Mouse (Mus musculus): ENCODE results near the gene Pde11a.

The Pde11a gene

GRCm38 (mm10) chr2:76338215-76339156 lies at the start of gene Pde11a:
TSS of gene Pde11a (minus strand) at chr2:76338774.
- DNase-seq (ENCODE audit: low spot score): no peak

GRCm38 (mm10) chr2:76386531-76386930 lies 48.0 kb upstream of the Pde11a start:
- DNase-seq (ENCODE audit: low spot score): no peak

GRCm38 (mm10) chr2:76378646-76379045 lies 40.1 kb upstream of the Pde11a start:
- DNase-seq (ENCODE audit: low spot score): no peak

GRCm38 (mm10) chr2:76374544-76375206 lies 36.1 kb upstream of the Pde11a start:
- no peak for DNase-seq (ENCODE audit: low spot score)

GRCm38 (mm10) chr2:76372244-76372643 lies 33.7 kb upstream of the Pde11a start:
- no peak for DNase-seq (ENCODE audit: low spot score)

GRCm38 (mm10) chr2:76370656-76370922 lies 32.0 kb upstream of the Pde11a start:
- DNase-seq (ENCODE audit: low spot score): no peak

- DNase-seq (ENCODE audit: low spot score): peak; percentile 86
These were observed 31.5 kb upstream of the Pde11a start, which contains the start of gene Rbm45 for GRCm38 (mm10) chr2:76369821-76370655. TSS of gene Rbm45 (plus strand) at chr2:76369984.

- no peak for DNase-seq (ENCODE audit: low spot score)
These were observed 30.5 kb upstream of the Pde11a start for GRCm38 (mm10) chr2:76368861-76369660.

GRCm38 (mm10) chr2:76367188-76367922 lies 28.8 kb upstream of the Pde11a start:
- peak; percentile 72 for DNase-seq (ENCODE audit: low spot score)

GRCm38 (mm10) chr2:76365811-76366210 lies 27.2 kb upstream of the Pde11a start:
- DNase-seq (ENCODE audit: low spot score): no peak

GRCm38 (mm10) chr2:76362111-76362510 lies 23.5 kb upstream of the Pde11a start:
- DNase-seq (ENCODE audit: low spot score): no peak

- no peak for DNase-seq (ENCODE audit: low spot score)
These were observed 21.7 kb upstream of the Pde11a start, which contains the start of gene Cyct for GRCm38 (mm10) chr2:76360226-76360625. TSS of gene Cyct (minus strand) at chr2:76360450.

GRCm38 (mm10) chr2:76347839-76348238 lies 9.3 kb upstream of the Pde11a start:
- no peak for DNase-seq (ENCODE audit: low spot score)

- no peak for DNase-seq (ENCODE audit: low spot score)
These were observed 3.6 kb upstream of the Pde11a start for GRCm38 (mm10) chr2:76342146-76342545.

- DNase-seq (ENCODE audit: low spot score): no peak
These were observed 4.0 kb downstream of the Pde11a start for GRCm38 (mm10) chr2:76334596-76334995.

GRCm38 (mm10) chr2:76332161-76332805 lies 6.3 kb downstream of the Pde11a start:
- DNase-seq (ENCODE audit: low spot score): no peak

GRCm38 (mm10) chr2:76330081-76330480 lies 8.5 kb downstream of the Pde11a start:
- DNase-seq (ENCODE audit: low spot score): no peak

- no peak for DNase-seq (ENCODE audit: low spot score)
These were observed 12.4 kb downstream of the Pde11a start for GRCm38 (mm10) chr2:76326161-76326560.

GRCm38 (mm10) chr2:76324463-76324862 lies 14.1 kb downstream of the Pde11a start:
- DNase-seq (ENCODE audit: low spot score): no peak

- no peak for DNase-seq (ENCODE audit: low spot score)
These were observed 15.2 kb downstream of the Pde11a start for GRCm38 (mm10) chr2:76323185-76323875.
